Mouse (Mus musculus) small intestine, adult 2 months (tissue): ENCODE data around the gene Lao1.

ENCODE experiments used
- CTCF ChIP-seq: fragments of 200-500 bp; IDR thresholded peaks from 2 replicates; pipeline ENCODE4 v1.5.1; 2012; ENCODE audit warnings: low read depth, mild to moderate bottlenecking, control low read depth, inconsistent platforms, low read length, moderate library complexity, mixed read lengths; ENCODE audit not compliant: insufficient replicate concordance, insufficient read length; ENCODE audit errors: extremely low read depth
- POLR2A ChIP-seq: fragments of 200-500 bp; IDR thresholded peaks from 2 replicates; pipeline ENCODE4 v1.6.1; 2012; ENCODE audit warnings: low read depth, mild to moderate bottlenecking, control low read depth, inconsistent platforms, low read length, moderate library complexity

- TF ChIP-seq CTCF (no peak), POLR2A (no peak)
These were observed 23.9 kb downstream of the Lao1 start for GRCm38 (mm10) chr4:118985291-118985690.
